Mouse (Mus musculus) embryonic facial prominence, embryonic 12.5 days (tissue): ENCODE measurements around the gene Rhbdf1. TPM values are rescaled to one million over a fixed set of nuclear protein-coding genes. Genes with fewer than 3 reads are reported as not detected.

ENCODE experiments used
- ATAC-seq: fragments of 200-750 bp; cut with Nextera tagmentation; 2 replicates; pipeline ENCODE4 v1.8.0; 2017; ENCODE audit not compliant: insufficient number of reproducible peaks, insufficient read depth, low FRiP score, low TSS enrichment
- H3K27ac ChIP-seq: fragments of 300-500 bp; sonication (generic); 2 replicates; pipeline ENCODE4 v1.5.1; 2016; ENCODE audit warnings: mild to moderate bottlenecking
- H3K27me3 ChIP-seq: fragments of 300-500 bp; sonication (generic); 2 replicates; pipeline ENCODE4 v1.6.1; 2016; ENCODE audit warnings: mild to moderate bottlenecking, moderate library complexity
- H3K36me3 ChIP-seq: fragments of 300-500 bp; sonication (generic); 2 replicates; pipeline ENCODE4 v1.6.1; 2016; ENCODE audit warnings: mild to moderate bottlenecking
- H3K4me1 ChIP-seq: fragments of 300-500 bp; sonication (generic); 2 replicates; pipeline ENCODE4 v1.6.1; 2016
- H3K4me2 ChIP-seq: fragments of 300-500 bp; sonication (generic); replicated peaks from 2 replicates; pipeline ENCODE4 v1.6.1; 2016; ENCODE audit warnings: mild to moderate bottlenecking, moderate library complexity
- H3K4me3 ChIP-seq: fragments of 300-500 bp; sonication (generic); 2 replicates; pipeline ENCODE4 v1.5.1; 2016; ENCODE audit warnings: mild to moderate bottlenecking
- H3K9ac ChIP-seq: fragments of 300-500 bp; sonication (generic); 2 replicates; pipeline ENCODE4 v1.6.1; 2016; ENCODE audit warnings: mild to moderate bottlenecking, moderate library complexity
- H3K9me3 ChIP-seq: fragments of 300-500 bp; sonication (generic); 2 replicates; pipeline ENCODE4 v1.6.1; 2016; ENCODE audit warnings: mild to moderate bottlenecking, moderate library complexity
- WGBS: fragments of 180-500 bp; shearing (Covaris S2); methylation state at CpG from one replicate; pipeline ENCODE4 v1.1.7; 2016; 5-methylcytosine and 5-hydroxymethylcytosine counted together
- polyA plus RNA-seq: library from polyadenylated mRNA; unstranded; fragments of >200 nt; fragmentation: Nextera tagmentation; extraction: Ambion mirVana; gene quantifications from 2 replicates; pipeline ENCODE4 v1.2.1, GENCODE M21; 2016

Gene Rhbdf1
- polyA plus RNA-seq, 1 experiment from 2014 or later = 49.8 TPM

DNA sequence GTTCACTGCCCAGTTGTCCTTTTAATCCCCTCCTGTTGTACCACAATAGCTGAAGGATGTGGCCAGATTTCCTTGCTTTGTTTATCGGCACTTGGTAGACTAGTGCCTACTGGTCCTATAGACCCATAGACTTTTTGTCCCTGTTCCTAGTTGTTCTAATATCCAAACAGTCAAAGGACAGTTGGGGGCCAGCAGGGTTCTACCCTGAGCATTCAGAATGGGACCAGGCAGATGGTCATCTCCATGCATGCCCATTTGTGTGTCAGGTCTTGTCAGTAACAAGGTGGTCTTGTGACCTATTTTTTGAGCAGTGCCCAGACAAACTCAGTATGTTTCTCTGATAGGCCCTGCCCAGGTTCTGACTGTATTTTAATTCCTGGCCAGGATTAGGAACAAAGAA lies 4.9 kb upstream of the Rhbdf1 start:
- 64% methylated on average over 1 of the region's 1 CpGs for WGBS
- ATAC-seq = no peak
- peak overlapping the region; percentile 71 for H3K4me2 ChIP-seq
- H3K27me3 ChIP-seq = peaks cover 4% of the 10 kb centered on the region; the same call in 1 of the 2 replicates
- H3K27ac ChIP-seq = no peak overlapping the region
- peaks cover 33% of the 10 kb centered on the region for H3K36me3 ChIP-seq
- H3K9ac ChIP-seq = peak overlapping the region; percentile 77
- no peaks in the 10 kb centered on the region for H3K9me3 ChIP-seq
- peak overlapping the region; percentile 69 for H3K4me3 ChIP-seq
- peaks cover 38% of the 10 kb centered on the region for H3K4me1 ChIP-seq

GRCm38 (mm10) chr11:32226124-32226871 lies 4.2 kb upstream of the Rhbdf1 start, which contains the start of gene Mpg:
Mpg (plus strand) TSS chr11:32226505.
- Histone ChIP-seq H3K4me1 (peaks cover 38% of the 10 kb centered on the region), H3K9ac (peak within 1 kb of the TSS; percentile 77), H3K36me3 (peaks cover 26% of the 10 kb centered on the region), H3K4me3 (peak within 1 kb of the TSS; percentile 69), H3K4me2 (peak within 1 kb of the TSS; percentile 71), H3K9me3 (no peaks in the 10 kb centered on the region), H3K27me3 (peaks cover 4% of the 10 kb centered on the region; the same call in 1 of the 2 replicates), H3K27ac (peak within 1 kb of the TSS; percentile 85)
- 4% methylated on average over 47 of the region's 47 CpGs for WGBS
- peak; percentile 57 for ATAC-seq

- Histone ChIP-seq H3K4me1 (peaks cover 45% of the 10 kb centered on the region), H3K4me3 (peak overlapping the region; percentile 69), H3K9me3 (no peaks in the 10 kb centered on the region), H3K9ac (peak overlapping the region; percentile 8), H3K27me3 (peaks cover 4% of the 10 kb centered on the region; the same call in 1 of the 2 replicates), H3K27ac (peak overlapping the region; percentile 85), H3K36me3 (peaks cover 18% of the 10 kb centered on the region), H3K4me2 (0 out of 2 replicates have a peak overlapping the region, but pooled peaks have one; percentile 6)
- 44% methylated on average over 7 of the region's 7 CpGs for WGBS
- ATAC-seq = no peak
Observed at GRCm38 (mm10) chr11:32225222-32226104, 3.4 kb upstream of the Rhbdf1 start.

- peaks cover 53% of the 10 kb centered on the region for H3K4me1 ChIP-seq
- H3K9me3 ChIP-seq = no peaks in the 10 kb centered on the region
- peaks cover 9% of the 10 kb centered on the region; the same call in 1 of the 2 replicates for H3K36me3 ChIP-seq
- H3K27ac ChIP-seq = peak overlapping the region; percentile 85
- ATAC-seq = no peak
- H3K27me3 ChIP-seq = peaks cover 4% of the 10 kb centered on the region; the same call in 1 of the 2 replicates
- 10% methylated on average over 4 of the region's 4 CpGs for WGBS
- H3K4me2 ChIP-seq = no peak overlapping the region
- H3K4me3 ChIP-seq = no peak overlapping the region
- H3K9ac ChIP-seq = peak overlapping the region; percentile 8; the same call in 1 of the 2 replicates
Observed at GRCm38 (mm10) chr11:32224468-32225139, 2.5 kb upstream of the Rhbdf1 start.

- H3K27ac ChIP-seq = no peak overlapping the region
- peaks cover 64% of the 10 kb centered on the region for H3K4me1 ChIP-seq
- ATAC-seq = no peak
- H3K36me3 ChIP-seq = 0 out of 2 replicates have a peak, but pooled peaks cover under 1% of the 10 kb centered on the region
- no peak overlapping the region for H3K4me3 ChIP-seq
- no peaks in the 10 kb centered on the region for H3K9me3 ChIP-seq
- WGBS = 64% methylated on average over 4 of the region's 4 CpGs
- peak overlapping the region; percentile 86; the same call in 1 of the 2 replicates for H3K4me2 ChIP-seq
- H3K9ac ChIP-seq = no peak overlapping the region
- H3K27me3 ChIP-seq = peaks cover 4% of the 10 kb centered on the region; the same call in 1 of the 2 replicates
Observed at GRCm38 (mm10) chr11:32223297-32223967, 1.3 kb upstream of the Rhbdf1 start.

DNA sequence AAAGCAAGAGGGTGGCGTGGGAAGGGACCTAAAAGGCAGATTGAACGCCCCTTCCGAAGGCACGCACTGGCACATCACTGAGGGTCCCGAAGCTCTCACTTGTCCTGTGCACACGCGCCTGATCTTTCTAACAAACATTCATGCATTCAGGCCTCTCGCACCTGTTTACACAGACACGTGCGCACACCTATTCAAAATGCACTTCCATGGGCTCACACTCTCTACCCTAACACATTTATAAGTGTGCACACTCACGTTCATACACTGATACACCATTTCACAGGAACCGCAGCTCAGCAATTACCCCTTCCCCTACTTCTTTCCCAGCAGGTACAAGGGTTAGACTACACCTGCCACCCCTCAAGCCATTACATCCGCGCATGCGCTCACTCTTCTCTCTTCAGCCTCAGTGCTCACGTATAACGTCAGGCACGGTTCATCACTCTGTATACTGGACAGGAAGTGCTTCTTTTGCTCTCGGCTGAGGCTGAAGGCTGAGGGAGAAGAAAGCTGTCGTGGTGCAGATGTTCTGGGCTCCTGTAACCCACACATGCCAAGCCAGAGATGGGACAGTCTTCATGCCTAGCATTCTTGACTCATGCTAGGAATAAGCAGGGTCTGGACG lies 582 bp upstream of the Rhbdf1 start:
- 7% methylated on average over 21 of the region's 21 CpGs for WGBS
- no peaks in the 10 kb centered on the region for H3K36me3 ChIP-seq
- H3K27ac ChIP-seq = 0 out of 2 replicates have a peak overlapping the region, but pooled peaks have one; percentile 89
- peaks cover 69% of the 10 kb centered on the region for H3K4me1 ChIP-seq
- H3K27me3 ChIP-seq = peaks cover 4% of the 10 kb centered on the region; the same call in 1 of the 2 replicates
- H3K4me2 ChIP-seq = peak overlapping the region; percentile 86
- H3K4me3 ChIP-seq = peak overlapping the region; percentile 86
- no peak for ATAC-seq
- H3K9me3 ChIP-seq = no peaks in the 10 kb centered on the region
- peak overlapping the region; percentile 94 for H3K9ac ChIP-seq

GRCm38 (mm10) chr11:32221225-32221950 lies 712 bp downstream of the Rhbdf1 start:
- H3K9me3 ChIP-seq = no peaks in the 10 kb centered on the region
- WGBS = under 1% methylated on average over 38 of the region's 46 CpGs
- peak overlapping the region; percentile 86 for H3K4me2 ChIP-seq
- peak overlapping the region; percentile 86 for H3K4me3 ChIP-seq
- H3K36me3 ChIP-seq = no peaks in the 10 kb centered on the region
- H3K9ac ChIP-seq = peak overlapping the region; percentile 94
- ATAC-seq = peak; percentile 47
- peak overlapping the region; percentile 89 for H3K27ac ChIP-seq
- H3K27me3 ChIP-seq = peaks cover 4% of the 10 kb centered on the region; the same call in 1 of the 2 replicates
- peaks cover 64% of the 10 kb centered on the region for H3K4me1 ChIP-seq

DNA sequence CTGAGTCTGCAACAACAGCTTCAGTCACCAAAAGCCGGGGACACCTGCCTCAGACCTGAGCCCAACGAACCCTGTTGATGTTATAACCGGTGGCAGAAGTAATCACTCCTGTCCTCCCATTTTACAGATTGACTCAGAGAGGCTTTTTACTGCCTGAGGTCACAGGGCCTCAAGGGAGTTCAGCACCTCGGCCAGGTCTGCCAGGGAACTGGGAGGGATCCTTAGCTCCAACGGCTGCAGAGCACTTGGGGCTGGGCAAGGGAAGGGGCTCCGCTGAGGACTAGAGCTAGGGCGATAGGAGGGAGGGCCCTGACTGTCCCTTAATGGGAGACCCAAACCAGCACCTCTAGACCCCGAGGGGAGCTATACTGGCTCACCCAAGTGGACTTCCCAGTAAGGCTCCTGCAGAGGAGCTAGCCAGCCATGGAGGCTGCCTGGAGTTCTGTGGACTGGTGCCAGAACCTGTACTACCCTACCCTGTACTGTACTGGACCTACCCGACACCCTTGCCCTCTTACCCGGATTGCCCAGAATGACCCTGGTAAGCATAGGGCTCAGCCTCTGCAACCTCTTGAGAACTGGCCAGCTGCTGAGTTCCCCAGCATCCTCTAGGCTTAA lies 1.4 kb downstream of the Rhbdf1 start:
- 37% methylated on average over 10 of the region's 10 CpGs for WGBS
- Histone ChIP-seq H3K4me1 (peaks cover 59% of the 10 kb centered on the region), H3K4me3 (peak overlapping the region; percentile 86), H3K27me3 (peaks cover 4% of the 10 kb centered on the region; the same call in 1 of the 2 replicates), H3K4me2 (peak overlapping the region; percentile 86), H3K9me3 (no peaks in the 10 kb centered on the region), H3K27ac (peak overlapping the region; percentile 89), H3K36me3 (no peaks in the 10 kb centered on the region), H3K9ac (peak overlapping the region; percentile 94)
- peak; percentile 29; the same call in 1 of the 2 replicates for ATAC-seq

DNA sequence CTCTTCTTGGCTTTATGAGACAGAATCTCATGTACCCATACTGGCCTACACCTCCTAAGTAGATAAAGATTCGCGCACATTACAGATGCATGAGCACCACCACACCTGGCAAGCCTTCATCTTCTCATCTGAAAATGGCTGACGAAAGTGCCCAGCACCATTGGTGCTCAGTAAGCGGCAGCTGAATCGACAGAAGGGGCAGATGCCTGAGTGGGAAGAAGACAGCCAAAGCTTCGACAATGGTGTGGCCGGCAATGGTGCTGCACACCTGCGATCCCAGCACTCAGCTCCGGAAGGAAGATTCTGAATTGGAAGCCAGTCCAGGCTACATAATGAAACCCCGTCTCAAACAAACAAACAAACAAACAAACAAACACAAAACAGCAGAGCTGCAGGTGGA lies 2.8 kb downstream of the Rhbdf1 start:
- Histone ChIP-seq H3K4me1 (peaks cover 47% of the 10 kb centered on the region), H3K9me3 (no peaks in the 10 kb centered on the region), H3K27me3 (peaks cover 4% of the 10 kb centered on the region; the same call in 1 of the 2 replicates), H3K4me2 (peak overlapping the region; percentile 86; the same call in 1 of the 2 replicates), H3K4me3 (no peak overlapping the region), H3K9ac (0 out of 2 replicates have a peak overlapping the region, but pooled peaks have one; percentile 2), H3K36me3 (peaks cover 10% of the 10 kb centered on the region; the same call in 1 of the 2 replicates), H3K27ac (no peak overlapping the region)
- ATAC-seq = no peak
- WGBS = 89% methylated on average over 10 of the region's 10 CpGs
